ENCODE assay signal across 20 mouse cellular contexts in the genomic region with DNA sequence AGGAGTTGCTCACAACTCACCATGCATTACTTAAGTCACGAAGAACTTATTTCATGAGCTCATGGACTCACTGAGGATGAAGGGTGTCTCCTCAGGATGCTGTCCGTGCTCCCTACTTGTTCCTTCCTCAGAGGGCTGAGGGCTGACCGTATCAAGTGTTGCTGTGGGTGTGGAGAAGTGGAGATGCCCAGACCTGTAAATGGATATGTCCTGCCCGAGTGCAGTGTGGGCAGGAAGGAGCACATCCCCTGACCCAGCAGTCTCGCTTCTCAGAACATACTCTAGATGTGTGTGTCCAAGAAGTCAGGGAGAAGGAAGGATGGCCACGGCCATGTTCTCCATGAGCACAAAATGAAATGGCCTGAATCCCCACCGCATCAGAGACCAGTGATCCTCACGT. TPM values are rescaled to one million over a fixed set of nuclear protein-coding genes. Genes with fewer than 3 reads are reported as not detected.
DNase-seq lines count a peak whose midpoint lies in the region; ATAC-seq lines count a peak whose summit lies in the region.
"Had no signal": no experiment of that assay in that cellular context is flagged by ENCODE, and none has a peak within 500 bp of the region (broad histone marks: within the 10 kb centered on the region; RNA-seq: fewer than 3 reads in every experiment).

No protein-coding gene starts in this region.

- ATAC-seq in CD4-positive, CD25-positive, alpha-beta regulatory T cell, adult 4 months, result no peak
- ATAC-seq: activated CD4-positive, CD25-positive, alpha-beta regulatory T cell, adult 4 months; forebrain, embryonic 14.5 days; forebrain, embryonic 16.5 days had no signal

- peak; percentile 64 for DNase-seq in gastrocnemius, adult 18-20 months (ENCODE audit: low spot score)
- DNase-seq in gastrocnemius, postnatal 4 days (ENCODE audit: low spot score in 2 of 2), result no peak
- peak; percentile 77 for DNase-seq in heart, adult 11 months
- no peak for DNase-seq in heart, adult 8-10 months (ENCODE audit: low spot score)
- peak; percentile 72 for DNase-seq in gastrocnemius, postnatal 25 days
- no peak for DNase-seq in spleen, adult 12 weeks (ENCODE audit: low spot score)
- DNase-seq: adrenal gland, adult 8-10 months; adrenal gland, postnatal 14 days; adrenal gland, postnatal 36 days; B cell, adult 2 months; cerebellum, adult 11-12 months; cerebellum, adult 2 months; cerebellum, adult 9-10 months; cerebellum, postnatal 10 days; cerebellum, postnatal 25 days; embryo, embryonic 11 days had no signal

RNA-seq across cellular contexts. Expression of a gene that starts 38.3 kb away (rescaled TPM):
- 10 to 100 TPM; 23.7 to 24.0 TPM for total RNA-seq in gastrocnemius, adult 18-20 months (2021)
- total RNA-seq in gastrocnemius, postnatal 4 days (2021), result 10 to 100 TPM; 32.0 to 32.9 TPM
- total RNA-seq in heart, adult 8-10 months (2022), result 10 to 100 TPM; 24.5 to 32.8 (median 28.8) TPM
- 10 to 100 TPM; 18.8 to 20.7 TPM for total RNA-seq in gastrocnemius, postnatal 25 days (2021)
- 10 to 100 TPM; 13.7 to 15.7 TPM for polyA plus RNA-seq in CD4-positive, CD25-positive, alpha-beta regulatory T cell, adult 4 months (2017; shearing (Covaris generic))

Comparison
In these comparisons a context has a peak if more than half of its experiments do, and no peak if none do; other contexts are left out.
1. DNase-seq: peak in gastrocnemius, adult 18-20 months (single experiment), heart, adult 11 months (single experiment) and gastrocnemius, postnatal 25 days (single experiment); none in gastrocnemius, postnatal 4 days (0 of 2), heart, adult 8-10 months (single experiment) and spleen, adult 12 weeks (single experiment).